Mouse (Mus musculus) myocyte (in vitro differentiated cells): ENCODE results near the gene Kcnk15.

ENCODE experiments used
- E2F4 ChIP-seq: IDR thresholded peaks from one replicate; pipeline ENCODE4 v1.6.1; 2011; ENCODE audit warnings: mild to moderate bottlenecking, control low read depth, moderate library complexity; ENCODE audit not compliant: insufficient read depth
- MAX ChIP-seq: IDR thresholded peaks from one replicate; pipeline ENCODE4 v1.6.1; 2011; ENCODE audit warnings: low read depth, mild to moderate bottlenecking, control low read depth
- MYOD1 ChIP-seq, 3 experiments: IDR thresholded peaks; one replicate each; pipeline ENCODE4 v1.6.1; 2011; ENCODE audit warnings: control low read depth in 2 of 3, low read depth in 2 of 3, mild to moderate bottlenecking in 2 of 3, moderate library complexity in 1 of 3; ENCODE audit not compliant: insufficient read length in 2 of 3, control insufficient read depth in 1 of 3
- POLR2A ChIP-seq: IDR thresholded peaks from one replicate; pipeline ENCODE4 v1.6.1; 2011; ENCODE audit warnings: low read depth, mild to moderate bottlenecking, control low read depth, moderate library complexity; ENCODE audit not compliant: insufficient read length
- TCF12 ChIP-seq: IDR thresholded peaks from one replicate; pipeline ENCODE4 v1.6.1; 2011; ENCODE audit warnings: mild to moderate bottlenecking, control low read depth; ENCODE audit not compliant: poor library complexity, insufficient read depth, severe bottlenecking
- TCF3 ChIP-seq: IDR thresholded peaks from one replicate; pipeline ENCODE4 v1.6.1; 2011; ENCODE audit warnings: low read depth, control low read depth; ENCODE audit not compliant: insufficient read length
- USF1 ChIP-seq: IDR thresholded peaks from one replicate; pipeline ENCODE4 v1.6.1; 2011; ENCODE audit warnings: low read depth, mild to moderate bottlenecking, control low read depth, moderate library complexity

DNA sequence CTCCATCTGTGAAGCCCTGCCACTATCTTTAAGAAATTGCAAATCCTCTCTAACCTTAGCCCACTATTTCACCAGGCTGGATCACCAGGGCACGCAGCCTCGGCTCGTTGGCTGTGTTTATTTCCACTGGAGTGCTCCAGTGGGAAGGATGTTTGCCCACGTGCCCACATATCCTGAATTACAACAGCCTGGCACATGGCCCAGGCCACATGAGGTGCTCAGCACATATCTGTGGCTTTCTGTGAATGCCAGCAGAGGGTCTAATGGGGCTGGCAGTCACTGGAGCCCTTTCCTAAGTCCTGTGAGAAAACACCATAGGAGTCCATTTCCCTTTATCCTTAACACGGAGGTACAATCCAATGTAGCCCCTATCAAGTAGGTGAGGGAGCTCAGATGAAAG is 27.0 kb upstream of the Kcnk15 start:
- TF ChIP-seq MYOD1 (IDR thresholded peaks at IDR 0.05; ENCODE audit: control insufficient read depth in 1 of 3, insufficient read length in 2 of 3, low read depth in 2 of 3) (no peak), TCF12 (no peak), POLR2A (no peak), MAX (no peak), E2F4 (no peak), USF1 (peak; percentile 73), TCF3 (no peak)
